Mouse (Mus musculus): ENCODE results near the gene Lhfpl3.

DNA sequence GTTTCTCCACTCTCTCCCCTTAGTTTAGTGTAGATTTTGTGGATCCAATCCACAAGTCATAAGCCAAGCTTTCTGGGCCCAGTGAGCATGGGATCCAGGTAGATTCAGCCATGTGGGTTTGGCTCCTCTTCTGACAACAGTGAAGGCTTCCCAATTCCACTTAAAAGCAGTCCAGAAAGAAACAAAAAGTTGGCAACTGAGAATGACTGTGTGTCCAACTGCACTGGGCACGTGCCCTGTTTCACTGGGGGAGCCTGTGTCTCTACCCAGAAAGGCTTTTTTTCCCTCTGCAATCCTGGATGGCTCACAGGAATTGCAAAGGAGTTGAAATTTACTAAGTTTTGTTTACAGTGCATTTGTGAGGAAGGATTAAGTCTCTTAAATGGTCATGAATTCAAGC, 24.9 kb downstream of the Lhfpl3 start:
- no peak for TF ChIP-seq CTCF (IDR thresholded peaks at IDR 0.05; ENCODE audit: low read depth)
- no peak for TF ChIP-seq EP300 (IDR thresholded peaks at IDR 0.05; ENCODE audit: low read depth)
